Mouse (Mus musculus): ENCODE data around the gene Exoc6. TPM values are rescaled to one million over a fixed set of nuclear protein-coding genes. Genes with fewer than 3 reads are reported as not detected.

The Exoc6 gene
- polyA plus RNA-seq, 1 experiment, result 1.4 TPM

- Histone ChIP-seq H3K27me3 (ENCODE audit: control insufficient read depth) (no peaks in the 10 kb centered on the region; the same call in 1 of the 2 replicates), H3K9me3 (ENCODE audit: control insufficient read depth, low read length) (no peaks in the 10 kb centered on the region), H3K4me1 (ENCODE audit: control insufficient read depth) (peaks cover 30% of the 10 kb centered on the region), H3K36me3 (ENCODE audit: control insufficient read depth) (no peaks in the 10 kb centered on the region), H3K4me3 (replicated peaks) (no peak overlapping the region)
- no peak for TF ChIP-seq TAL1 (IDR thresholded peaks at IDR 0.05; ENCODE audit: low read length)
- TF ChIP-seq GATA1 (IDR thresholded peaks at IDR 0.05; ENCODE audit: low read length), result no peak
Observed at GRCm38 (mm10) chr19:37533196-37533595, 17.0 kb upstream of the Exoc6 start.

DNA sequence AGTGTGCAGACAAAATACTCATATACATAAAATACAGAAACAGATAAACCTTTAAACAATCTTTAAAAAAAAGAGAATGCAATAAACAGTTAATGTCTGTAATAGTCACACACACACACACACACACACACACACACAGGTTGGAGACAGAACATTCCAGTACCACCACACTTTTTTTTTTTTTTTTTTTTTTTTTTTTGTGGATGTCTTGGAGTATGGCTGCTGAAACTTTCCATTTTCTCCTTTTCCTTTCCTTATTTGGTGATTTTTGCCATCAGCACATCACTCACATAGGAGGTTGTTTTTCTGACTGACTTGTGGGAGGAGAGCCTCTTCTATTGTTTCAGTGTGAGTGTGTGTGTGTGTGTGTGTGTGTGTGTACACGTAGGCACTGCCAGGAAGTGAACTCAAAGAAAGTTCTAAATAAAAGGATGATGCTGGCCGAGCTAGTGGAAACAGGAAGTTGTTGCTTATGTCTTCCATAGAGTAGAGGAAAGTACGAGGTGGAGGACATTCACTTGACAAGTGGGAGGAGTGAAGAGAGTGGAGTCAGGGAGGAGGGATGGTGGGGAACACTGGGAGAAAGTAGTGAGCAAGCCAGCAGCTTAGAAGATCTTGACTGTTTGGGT, 15.4 kb upstream of the Exoc6 start:
- no peaks in the 10 kb centered on the region for H3K36me3 ChIP-seq (ENCODE audit: control insufficient read depth)
- no peaks in the 10 kb centered on the region; the same call in 1 of the 2 replicates for H3K27me3 ChIP-seq (ENCODE audit: control insufficient read depth)
- H3K9me3 ChIP-seq (ENCODE audit: control insufficient read depth, low read length), result no peaks in the 10 kb centered on the region
- H3K4me1 ChIP-seq (ENCODE audit: control insufficient read depth), result peaks cover 33% of the 10 kb centered on the region
- no peak for TF ChIP-seq TAL1 (IDR thresholded peaks at IDR 0.05; ENCODE audit: low read length)
- no peak for TF ChIP-seq GATA1 (IDR thresholded peaks at IDR 0.05; ENCODE audit: low read length)
- H3K4me3 ChIP-seq (replicated peaks), result no peak overlapping the region

GRCm38 (mm10) chr19:37536426-37536825, 13.8 kb upstream of the Exoc6 start:
- no peaks in the 10 kb centered on the region for H3K36me3 ChIP-seq (ENCODE audit: control insufficient read depth)
- TF ChIP-seq GATA1 (IDR thresholded peaks at IDR 0.05; ENCODE audit: low read length) (no peak), TAL1 (IDR thresholded peaks at IDR 0.05; ENCODE audit: low read length) (no peak)
- no peaks in the 10 kb centered on the region; the same call in 1 of the 2 replicates for H3K27me3 ChIP-seq (ENCODE audit: control insufficient read depth)
- no peaks in the 10 kb centered on the region for H3K9me3 ChIP-seq (ENCODE audit: control insufficient read depth, low read length)
- H3K4me1 ChIP-seq (ENCODE audit: control insufficient read depth), result peaks cover 37% of the 10 kb centered on the region
- H3K4me3 ChIP-seq (replicated peaks), result no peak overlapping the region

DNA sequence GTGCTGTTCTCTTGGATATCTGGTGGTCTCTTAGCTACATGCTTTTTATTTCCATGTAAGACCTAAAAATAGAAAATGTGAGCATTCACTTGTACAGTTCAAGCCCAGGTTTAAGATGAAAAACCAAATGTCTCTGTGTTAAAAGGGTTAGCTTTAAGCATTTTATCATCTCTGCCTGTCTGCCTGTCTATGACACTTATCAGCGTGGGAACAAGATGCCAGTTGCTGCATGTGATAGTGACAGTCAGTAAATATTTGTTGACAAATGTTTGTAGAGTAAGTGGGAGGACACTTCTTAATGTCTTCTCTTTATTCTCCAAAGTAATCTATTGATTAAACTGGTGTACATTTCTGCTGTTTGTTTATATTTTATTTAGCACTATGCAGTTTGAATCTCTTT, 12.5 kb upstream of the Exoc6 start:
- H3K4me3 ChIP-seq (replicated peaks), result no peak overlapping the region
- peak; percentile 57 for TF ChIP-seq GATA1 (IDR thresholded peaks at IDR 0.05; ENCODE audit: low read length)
- peak; percentile 38; the same call in 1 of the 3 replicates for TF ChIP-seq TAL1 (IDR thresholded peaks at IDR 0.05; ENCODE audit: low read length)
- no peaks in the 10 kb centered on the region for H3K36me3 ChIP-seq (ENCODE audit: control insufficient read depth)
- H3K4me1 ChIP-seq (ENCODE audit: control insufficient read depth), result peaks cover 36% of the 10 kb centered on the region
- no peaks in the 10 kb centered on the region for H3K9me3 ChIP-seq (ENCODE audit: control insufficient read depth, low read length)
- no peaks in the 10 kb centered on the region; the same call in 1 of the 2 replicates for H3K27me3 ChIP-seq (ENCODE audit: control insufficient read depth)

GRCm38 (mm10) chr19:37540201-37540600, 10.0 kb upstream of the Exoc6 start:
- Histone ChIP-seq H3K9me3 (ENCODE audit: control insufficient read depth, low read length) (no peaks in the 10 kb centered on the region), H3K36me3 (ENCODE audit: control insufficient read depth) (no peaks in the 10 kb centered on the region), H3K4me3 (replicated peaks) (no peak overlapping the region), H3K27me3 (ENCODE audit: control insufficient read depth) (no peaks in the 10 kb centered on the region), H3K4me1 (ENCODE audit: control insufficient read depth) (peaks cover 45% of the 10 kb centered on the region)
- no peak for TF ChIP-seq TAL1 (IDR thresholded peaks at IDR 0.05; ENCODE audit: low read length)
- TF ChIP-seq GATA1 (IDR thresholded peaks at IDR 0.05; ENCODE audit: low read length), result no peak

GRCm38 (mm10) chr19:37543537-37544326, 6.5 kb upstream of the Exoc6 start:
- peaks cover 28% of the 10 kb centered on the region for H3K4me1 ChIP-seq (ENCODE audit: control insufficient read depth)
- TF ChIP-seq TAL1 (IDR thresholded peaks at IDR 0.05; ENCODE audit: low read length) (no peak), GATA1 (IDR thresholded peaks at IDR 0.05; ENCODE audit: low read length) (no peak)
- H3K27me3 ChIP-seq (ENCODE audit: control insufficient read depth), result peaks cover 10% of the 10 kb centered on the region
- H3K9me3 ChIP-seq (ENCODE audit: control insufficient read depth, low read length), result no peaks in the 10 kb centered on the region
- H3K4me3 ChIP-seq (replicated peaks), result peak overlapping the region; percentile 31
- no peaks in the 10 kb centered on the region for H3K36me3 ChIP-seq (ENCODE audit: control insufficient read depth)

- TF ChIP-seq TAL1 (IDR thresholded peaks at IDR 0.05; ENCODE audit: low read length), result no peak
- no peak for TF ChIP-seq GATA1 (IDR thresholded peaks at IDR 0.05; ENCODE audit: low read length)
- Histone ChIP-seq H3K9me3 (ENCODE audit: control insufficient read depth, low read length) (no peaks in the 10 kb centered on the region), H3K36me3 (ENCODE audit: control insufficient read depth) (no peaks in the 10 kb centered on the region), H3K27me3 (ENCODE audit: control insufficient read depth) (peaks cover 10% of the 10 kb centered on the region), H3K4me1 (ENCODE audit: control insufficient read depth) (peaks cover 24% of the 10 kb centered on the region), H3K4me3 (replicated peaks) (no peak overlapping the region)
Observed at GRCm38 (mm10) chr19:37544476-37544875, 5.7 kb upstream of the Exoc6 start.

GRCm38 (mm10) chr19:37545231-37545630, 5.0 kb upstream of the Exoc6 start:
- H3K9me3 ChIP-seq (ENCODE audit: control insufficient read depth, low read length), result no peaks in the 10 kb centered on the region
- no peaks in the 10 kb centered on the region for H3K36me3 ChIP-seq (ENCODE audit: control insufficient read depth)
- H3K4me3 ChIP-seq (replicated peaks), result no peak overlapping the region
- peaks cover 10% of the 10 kb centered on the region for H3K27me3 ChIP-seq (ENCODE audit: control insufficient read depth)
- peaks cover 22% of the 10 kb centered on the region for H3K4me1 ChIP-seq (ENCODE audit: control insufficient read depth)
- TF ChIP-seq TAL1 (IDR thresholded peaks at IDR 0.05; ENCODE audit: low read length) (no peak), GATA1 (IDR thresholded peaks at IDR 0.05; ENCODE audit: low read length) (no peak)

GRCm38 (mm10) chr19:37545725-37546124, 4.5 kb upstream of the Exoc6 start:
- TF ChIP-seq GATA1 (IDR thresholded peaks at IDR 0.05; ENCODE audit: low read length) (no peak), TAL1 (IDR thresholded peaks at IDR 0.05; ENCODE audit: low read length) (no peak)
- peaks cover 23% of the 10 kb centered on the region for H3K4me1 ChIP-seq (ENCODE audit: control insufficient read depth)
- peaks cover 10% of the 10 kb centered on the region for H3K27me3 ChIP-seq (ENCODE audit: control insufficient read depth)
- no peaks in the 10 kb centered on the region for H3K9me3 ChIP-seq (ENCODE audit: control insufficient read depth, low read length)
- no peaks in the 10 kb centered on the region for H3K36me3 ChIP-seq (ENCODE audit: control insufficient read depth)
- no peak overlapping the region for H3K4me3 ChIP-seq (replicated peaks)

Data from erythroblast, embryonic 14.5 days (primary cell).